Mouse (Mus musculus): ENCODE data around the gene Olfr361.
"Not testable (repeated sequence)": the region's sequence is repeated elsewhere in the genome, so short reads cannot be mapped to it uniquely, and the experiment has no call there.

Gene Olfr361

DNA sequence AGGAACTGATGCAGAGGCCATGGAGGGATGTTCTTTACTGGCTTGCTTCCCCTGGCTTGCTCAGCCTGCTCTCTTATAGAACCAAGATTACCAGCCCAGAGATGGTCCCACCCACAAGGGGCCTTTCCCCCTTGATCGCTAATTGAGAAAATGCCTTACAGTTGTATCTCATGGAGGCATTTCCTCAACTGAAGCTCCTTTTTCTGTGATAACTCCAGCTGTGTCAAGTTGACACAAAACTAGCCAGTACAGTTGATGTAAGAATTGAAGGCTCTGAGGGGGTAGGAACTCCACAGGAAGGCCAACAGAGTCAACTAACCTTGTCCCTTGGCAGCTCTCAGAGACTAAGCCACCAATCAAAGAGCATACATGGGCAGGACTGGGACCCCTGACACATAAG lies at the start of gene Olfr361:
Gene Olfr361, minus strand, starts transcription at position 101 of the 400 bp plus-strand sequence.
- not testable (repeated sequence) for DNase-seq (ENCODE audit: low spot score in 2 of 2)

DNA sequence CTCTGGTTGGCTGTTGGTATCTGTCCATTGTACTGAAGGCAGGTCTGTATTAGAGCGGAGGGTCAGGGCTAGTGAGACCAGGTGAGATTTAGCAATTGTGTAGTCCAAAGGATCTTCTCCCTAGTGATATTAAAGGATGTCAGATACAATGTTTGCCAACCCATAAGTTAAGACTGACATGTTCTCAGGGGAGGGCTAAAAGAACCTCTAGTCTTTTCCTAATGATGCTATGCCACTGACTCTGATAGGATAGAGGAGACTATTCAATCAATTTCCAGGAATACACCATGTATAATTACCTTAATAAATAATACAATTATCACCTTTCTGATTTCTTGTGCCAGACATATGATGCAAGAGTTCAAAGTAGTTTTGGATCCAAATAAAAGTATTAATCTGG lies 28.7 kb upstream of the Olfr361 start, which contains the start of gene Olfr362:
Gene Olfr362, minus strand, starts transcription at position 101 of the 400 bp plus-strand sequence.
- no peak for DNase-seq (ENCODE audit: low spot score in 2 of 2)

DNA sequence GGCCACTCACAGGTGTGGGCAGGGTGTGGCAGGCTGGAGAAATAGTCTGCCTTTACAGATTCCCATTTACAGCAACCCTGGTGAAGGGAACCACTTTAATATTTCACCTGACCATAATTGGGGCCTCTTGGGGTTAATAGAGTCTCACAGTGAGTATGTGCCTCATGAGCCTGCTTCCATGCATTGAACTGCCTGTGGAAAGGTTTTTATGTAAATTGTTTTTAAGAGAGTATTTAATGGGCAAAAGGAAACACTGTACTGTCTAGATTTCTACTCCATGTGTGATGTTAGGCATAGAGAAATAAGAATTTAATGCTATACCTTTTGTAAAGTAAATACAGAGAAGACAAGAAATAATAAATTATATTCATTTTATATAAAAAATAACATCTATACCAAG lies 23.6 kb downstream of the Olfr361 start, which contains the start of gene Olfr360:
Gene Olfr360, plus strand, starts transcription at position 301 of the 400 bp plus-strand sequence.
- DNase-seq (ENCODE audit: low spot score in 2 of 2): no peak
